Mouse (Mus musculus): ENCODE results near the gene Tmprss15.

Tmprss15 gene

GRCm38 (mm10) chr16:78922644-78923043 lies 168.3 kb downstream of the Tmprss15 start:
- in situ Hi-C loops (cut with MboI; ENCODE audit: low sequenced_read_pairs): no loop called here

Measured in CH12F3 (cell line).